Mouse (Mus musculus) CH12.LX (cell line): ENCODE results near the gene Nr2c1. TPM values are rescaled to one million over a fixed set of nuclear protein-coding genes. Genes with fewer than 3 reads are reported as not detected.

Source experiments
- DNase-seq: peaks from one replicate; pipeline ENCODE4 v3.0.0-alpha.2; 2013; ENCODE audit errors: extremely low read depth
- H3K27ac ChIP-seq: 2 replicates; pipeline ENCODE4 v1.5.1; 2012; ENCODE audit warnings: low read depth, mild to moderate bottlenecking, control low read depth, moderate library complexity; ENCODE audit not compliant: insufficient read depth
- H3K27me3 ChIP-seq: replicated peaks from 2 replicates; pipeline ENCODE3; 2012; ENCODE audit warnings: inconsistent platforms
- H3K36me3 ChIP-seq, 2 experiments: replicated peaks in 1 of 2; 2 replicates each; pipeline versions ENCODE3 to v1.6.1; 2012; ENCODE audit warnings: inconsistent platforms in 1 of 2, low read length in 1 of 2, mild to moderate bottlenecking in 1 of 2, mixed read lengths in 1 of 2, moderate library complexity in 1 of 2; ENCODE audit not compliant: control insufficient read depth in 1 of 2, insufficient read depth in 1 of 2
- H3K4me1 ChIP-seq, 2 experiments: 2 replicates each; pipeline ENCODE4 v1.6.1; 2012; ENCODE audit warnings: inconsistent platforms in 1 of 2, moderate library complexity in 1 of 2; ENCODE audit not compliant: insufficient read depth in 2 of 2, control insufficient read depth in 1 of 2
- H3K4me2 ChIP-seq: 2 replicates; pipeline ENCODE4 v1.6.1; 2012; ENCODE audit warnings: low read depth, mild to moderate bottlenecking, control low read depth; ENCODE audit not compliant: poor library complexity, insufficient read depth, severe bottlenecking
- H3K4me3 ChIP-seq, 3 experiments: fragments of 150-350 bp in 1 of 3; sonication (generic) in 1 of 3; replicated peaks in 1 of 3; 2 replicates each; pipeline versions ENCODE3 to v1.5.1; 2011 to 2012; ENCODE audit warnings: low read depth in 2 of 3, low read length in 2 of 3, mild to moderate bottlenecking in 2 of 3, moderate library complexity in 2 of 3, control low read depth in 1 of 3, improper control_type of control experiment in 1 of 3, inconsistent platforms in 1 of 3, mixed read lengths in 1 of 3; ENCODE audit not compliant: poor library complexity in 1 of 3
- H3K79me2 ChIP-seq: replicated peaks from 2 replicates; pipeline ENCODE4 v1.6.1; 2012; ENCODE audit warnings: mild to moderate bottlenecking, moderate library complexity; ENCODE audit not compliant: control insufficient read depth, poor library complexity, insufficient read depth, severe bottlenecking; ENCODE audit errors: extremely low read depth
- H3K9ac ChIP-seq: 2 replicates; pipeline ENCODE4 v1.6.1; 2012; ENCODE audit warnings: low read depth, mild to moderate bottlenecking, control low read depth, moderate library complexity; ENCODE audit not compliant: insufficient read depth
- H3K9me3 ChIP-seq: replicated peaks from 2 replicates; pipeline ENCODE3; 2012; ENCODE audit warnings: low read length, inconsistent platforms, mixed read lengths
- CHD1 ChIP-seq: IDR thresholded peaks from 2 replicates; pipeline ENCODE4 v1.6.1; 2012; ENCODE audit warnings: low read depth, low read length, improper control_type of control experiment, inconsistent platforms
- CTCF ChIP-seq, 2 experiments: IDR thresholded peaks in 1 of 2; conservative IDR thresholded peaks in 1 of 2; 2 replicates each; pipeline ENCODE4 v1.5.1; 2011 to 2012; ENCODE audit warnings: low read depth in 2 of 2, low read length in 2 of 2, improper control_type of control experiment in 1 of 2, inconsistent platforms in 1 of 2, mild to moderate bottlenecking in 1 of 2, moderate library complexity in 1 of 2
- EP300 ChIP-seq: IDR thresholded peaks from 2 replicates; pipeline ENCODE4 v1.6.1; 2011; ENCODE audit warnings: low read length, improper control_type of control experiment
- ETS1 ChIP-seq: conservative IDR thresholded peaks from 2 replicates; pipeline ENCODE4 v1.6.1; 2012; ENCODE audit warnings: low read depth, mild to moderate bottlenecking, inconsistent platforms, low read length, improper control_type of control experiment, moderate library complexity
- GABPA ChIP-seq: IDR thresholded peaks from 2 replicates; pipeline ENCODE4 v1.6.1; 2012; ENCODE audit warnings: low read depth, low read length, improper control_type of control experiment, inconsistent platforms; ENCODE audit not compliant: insufficient replicate concordance
- HCFC1 ChIP-seq: IDR thresholded peaks from 2 replicates; pipeline ENCODE4 v1.6.1; 2012; ENCODE audit warnings: low read depth, mild to moderate bottlenecking, inconsistent platforms, low read length, improper control_type of control experiment
- IRF4 ChIP-seq: IDR thresholded peaks from 2 replicates; pipeline ENCODE4 v1.6.1; 2014; ENCODE audit warnings: low read depth, mild to moderate bottlenecking, inconsistent platforms, low read length, improper control_type of control experiment
- JUN ChIP-seq: IDR thresholded peaks from 2 replicates; pipeline ENCODE4 v1.6.1; 2011; ENCODE audit warnings: low read depth, mild to moderate bottlenecking, low read length, improper control_type of control experiment, moderate library complexity; ENCODE audit not compliant: insufficient read depth
- MAFK ChIP-seq: IDR thresholded peaks from 2 replicates; pipeline ENCODE4 v1.6.1; 2011; ENCODE audit warnings: low read length, improper control_type of control experiment; ENCODE audit not compliant: insufficient replicate concordance
- MAX ChIP-seq: IDR thresholded peaks from 2 replicates; pipeline ENCODE4 v1.6.1; 2011; ENCODE audit warnings: low read length, improper control_type of control experiment
- MAZ ChIP-seq: IDR thresholded peaks from 2 replicates; pipeline ENCODE4 v1.6.1; 2012; ENCODE audit warnings: low read depth, mild to moderate bottlenecking, inconsistent platforms, low read length, improper control_type of control experiment, moderate library complexity
- MEF2A ChIP-seq: IDR thresholded peaks from 2 replicates; pipeline ENCODE4 v1.6.1; 2014; ENCODE audit warnings: low read depth, mild to moderate bottlenecking, inconsistent platforms, low read length, improper control_type of control experiment, borderline replicate concordance
- MXI1 ChIP-seq: IDR thresholded peaks from 2 replicates; pipeline ENCODE4 v1.6.1; 2011; ENCODE audit warnings: mild to moderate bottlenecking, low read depth, low read length, improper control_type of control experiment
- MYC ChIP-seq: IDR thresholded peaks from 2 replicates; pipeline ENCODE4 v1.6.1; 2011; ENCODE audit warnings: low read depth, mild to moderate bottlenecking, improper control_type of control experiment, low read length
- NELFE ChIP-seq: IDR thresholded peaks from 2 replicates; pipeline ENCODE4 v1.6.1; 2011; ENCODE audit warnings: low read depth, low read length, improper control_type of control experiment
- NRF1 ChIP-seq: IDR thresholded peaks from 2 replicates; pipeline ENCODE4 v1.6.1; 2014; ENCODE audit warnings: low read depth, mild to moderate bottlenecking, inconsistent platforms, low read length, improper control_type of control experiment, moderate library complexity
- PAX5 ChIP-seq: IDR thresholded peaks from 2 replicates; pipeline ENCODE4 v1.6.1; 2012; ENCODE audit warnings: low read length, inconsistent platforms, mixed read lengths
- POLR2A ChIP-seq: IDR thresholded peaks from 2 replicates; pipeline ENCODE4 v1.6.1; 2011; ENCODE audit warnings: low read depth, mild to moderate bottlenecking, improper control_type of control experiment, low read length
- POLR2AphosphoS2 ChIP-seq: IDR thresholded peaks from 2 replicates; pipeline ENCODE4 v1.6.1; 2011; ENCODE audit warnings: low read depth, low read length, improper control_type of control experiment
- RAD21 ChIP-seq: IDR thresholded peaks from 2 replicates; pipeline ENCODE4 v1.6.1; 2011; ENCODE audit warnings: low read depth, mild to moderate bottlenecking, low read length, improper control_type of control experiment, moderate library complexity
- SIN3A ChIP-seq: IDR thresholded peaks from 2 replicates; pipeline ENCODE4 v1.6.1; 2012; ENCODE audit warnings: low read length, improper control_type of control experiment, inconsistent platforms
- SMC3 ChIP-seq: IDR thresholded peaks from 2 replicates; pipeline ENCODE4 v1.6.1; 2011; ENCODE audit warnings: low read depth, low read length, improper control_type of control experiment
- TCF12 ChIP-seq: IDR thresholded peaks from 2 replicates; pipeline ENCODE4 v1.6.1; 2014; ENCODE audit warnings: low read depth, mild to moderate bottlenecking, inconsistent platforms, low read length, improper control_type of control experiment
- USF1 ChIP-seq: IDR thresholded peaks from 2 replicates; pipeline ENCODE4 v1.6.1; 2014; ENCODE audit warnings: low read depth, mild to moderate bottlenecking, inconsistent platforms, low read length, improper control_type of control experiment
- ZC3H11A ChIP-seq: IDR thresholded peaks from 2 replicates; pipeline ENCODE4 v1.6.1; 2012; ENCODE audit warnings: low read depth, mild to moderate bottlenecking, inconsistent platforms, low read length, improper control_type of control experiment
- ZKSCAN1 ChIP-seq: IDR thresholded peaks from 2 replicates; pipeline ENCODE4 v1.6.1; 2012; ENCODE audit warnings: low read depth, inconsistent platforms, low read length, improper control_type of control experiment, borderline replicate concordance
- ZNF384 ChIP-seq: IDR thresholded peaks from 2 replicates; pipeline ENCODE4 v1.6.1; 2012; ENCODE audit warnings: low read depth, low read length, improper control_type of control experiment, inconsistent platforms
- dilution Hi-C: fragments of 300-500 bp; cut with MboI; formaldehyde crosslinking; loops from 2 replicates; pipeline ENCODE4 v1.14.3; 2020; ENCODE audit warnings: low sequenced_read_pairs; ENCODE audit not compliant: extremely low pct_unique_long_range_greater_than_20kb, extremely low pct_ligation_motif_present
- in situ Hi-C: fragments of 300-500 bp; cut with MboI; formaldehyde crosslinking; loops from 3 replicates; pipeline ENCODE4 v1.14.3; 2019; ENCODE audit warnings: low sequenced_read_pairs, low pct_ligation_motif_present, low pct_unique_long_range_greater_than_20kb, mixed read lengths
- polyA plus RNA-seq: library from polyadenylated mRNA; unstranded; fragments of >175 nt; gene quantifications from 2 replicates; pipeline ENCODE4 v1.2.1, GENCODE M21; 2012; ENCODE audit warnings: low read depth; ENCODE audit not compliant: insufficient read length
- total RNA-seq, 2 experiments: library from RNA; depleted of rRNA; stranded (reverse); fragments of 300-350 nt in 1 of 2; fragments of >200 nt in 1 of 2; gene quantifications; 2 replicates each; pipeline ENCODE4 v1.2.3; 2012 to 2014

The Nr2c1 gene
- total and polyA plus RNA-seq, 3 experiments, result 3.6 to 6.5 (median 5.7) TPM

DNA sequence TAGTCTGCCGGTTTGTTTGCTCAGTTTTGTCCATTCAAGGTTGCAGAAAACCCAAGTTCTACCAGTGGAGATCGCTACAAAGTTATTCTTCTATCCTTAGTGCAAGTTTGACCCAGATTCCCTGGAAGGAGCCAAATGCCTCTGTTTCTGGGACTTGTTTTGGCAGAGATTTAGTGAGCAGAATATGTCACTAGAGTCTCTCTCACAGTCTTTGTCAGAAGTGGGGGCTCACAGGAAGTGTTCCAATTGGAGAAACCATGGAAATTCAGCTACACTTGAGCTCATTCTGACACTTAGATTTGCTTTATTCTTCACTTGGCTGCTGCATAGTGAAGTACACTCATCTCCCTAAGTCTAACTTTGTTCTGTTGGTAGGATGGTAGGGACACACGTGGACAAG is 35.6 kb upstream of the Nr2c1 start:
- Histone ChIP-seq H3K9ac (no peak overlapping the region), H3K27ac (no peak overlapping the region), H3K4me3 (no peak overlapping the region), H3K4me1 (peaks cover 8 to 33% of the 10 kb centered on the region in 2 experiments; a peak in 3 of 4 replicates), H3K79me2 (no peaks in the 10 kb centered on the region), H3K4me2 (no peak overlapping the region), H3K36me3 (peaks cover 14 to 30% of the 10 kb centered on the region in 2 experiments), H3K27me3 (no peaks in the 10 kb centered on the region), H3K9me3 (no peaks in the 10 kb centered on the region)
- TF ChIP-seq ETS1, result no peak
- TF ChIP-seq ZNF384, result no peak
- TF ChIP-seq JUN, result no peak
- dilution Hi-C loops (no loop called here), in situ Hi-C loops (no loop called here)
- no peak for DNase-seq

DNA sequence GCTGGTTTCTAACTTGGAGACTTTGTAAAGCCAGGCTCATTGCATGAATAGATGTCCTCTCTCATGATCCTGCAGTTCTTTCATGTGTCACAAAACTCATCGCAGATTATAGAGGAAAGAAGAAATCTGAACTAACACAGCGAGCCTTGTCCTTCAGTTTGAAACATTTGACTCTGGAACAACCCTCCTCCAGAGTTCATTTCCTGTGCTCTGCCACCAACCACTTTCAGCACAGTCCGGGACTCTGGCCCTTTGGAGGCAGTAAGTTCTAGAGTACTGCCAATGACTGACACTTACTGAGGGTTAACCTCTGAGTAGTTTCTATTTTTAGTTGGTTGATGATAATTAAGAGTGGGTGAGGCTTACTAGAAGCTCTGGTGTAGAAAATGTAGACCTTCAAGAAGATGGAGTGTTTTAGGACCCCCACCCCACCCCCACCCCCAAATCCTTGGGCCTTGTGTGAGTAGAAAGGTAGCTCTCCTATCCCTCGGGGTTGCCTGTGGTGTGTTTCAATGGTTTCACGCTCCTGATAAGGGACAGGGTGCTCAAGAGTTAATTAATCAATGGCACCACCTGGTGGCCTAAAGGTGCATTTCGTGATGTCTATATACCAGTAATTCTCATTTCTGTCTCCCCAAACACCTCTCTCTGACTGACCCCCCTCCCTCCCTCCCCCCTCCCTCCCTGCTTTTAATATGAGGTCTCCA is 31.8 kb upstream of the Nr2c1 start:
- Histone ChIP-seq H3K4me3 (no peak overlapping the region), H3K36me3 (peaks cover 5 to 32% of the 10 kb centered on the region in 2 experiments), H3K9me3 (no peaks in the 10 kb centered on the region), H3K27ac (no peak overlapping the region), H3K27me3 (no peaks in the 10 kb centered on the region), H3K79me2 (no peaks in the 10 kb centered on the region), H3K4me2 (peak overlapping the region; percentile 89), H3K4me1 (peaks cover 6 to 28% of the 10 kb centered on the region in 2 experiments; a peak in 3 of 4 replicates), H3K9ac (peak overlapping the region; percentile 60; the same call in 1 of the 2 replicates)
- in situ Hi-C loops, result no loop called here
- TF ChIP-seq MAZ (peak; percentile 94), PAX5 (no peak), POLR2AphosphoS2 (no peak), GABPA (no peak), MYC (peak; percentile 71; the same call in 1 of the 2 replicates), POLR2A (no peak), TCF12 (peak; percentile 36; the same call in 1 of the 2 replicates), JUN (no peak), SMC3 (peak; percentile 95), ZKSCAN1 (no peak), MAFK (no peak), NRF1 (no peak), MAX (peak; percentile 47; the same call in 1 of the 2 replicates), MEF2A (peak; percentile 19; the same call in 1 of the 2 replicates), MXI1 (0 out of 2 replicates have a peak, but pooled peaks have one; percentile 41), CHD1 (0 out of 2 replicates have a peak, but pooled peaks have one; percentile 32), CTCF (conservative IDR thresholded peaks at IDR 0.05 in 1 of 2, IDR thresholded peaks at IDR 0.05 in 1 of 2; ENCODE audit: low read depth in 2 of 2, low read length in 2 of 2) (peak; percentile 39 to 90; a peak in 3 of 4 replicates), SIN3A (peak; percentile 78), ZC3H11A (peak; percentile 85), EP300 (no peak), IRF4 (peak; percentile 46; the same call in 1 of the 2 replicates), RAD21 (peak; percentile 90), ZNF384 (peak; percentile 35; the same call in 1 of the 2 replicates), USF1 (no peak), HCFC1 (peak; percentile 52), NELFE (0 out of 2 replicates have a peak, but pooled peaks have one; percentile 31)
- dilution Hi-C loops, result no loop called here
- peak; percentile 92 for DNase-seq
